Mouse (Mus musculus) layer of hippocampus, adult 9-10 months (tissue): Measurements from ENCODE around the gene Tuba1a.
"Not testable (repeated sequence)": the region's sequence is repeated elsewhere in the genome, so short reads cannot be mapped to it uniquely, and the experiment has no call there.

Experiments used
- DNase-seq: peaks from one replicate; pipeline ENCODE4 v3.0.0; 2022; ENCODE audit warnings: low spot score

Tuba1a gene

GRCm38 (mm10) chr15:98923031-98923537 lies 30.4 kb downstream of the Tuba1a start:
- DNase-seq: no peak

GRCm38 (mm10) chr15:98922581-98922980 lies 30.9 kb downstream of the Tuba1a start:
- DNase-seq: no peak

- no peak for DNase-seq
These were observed 32.0 kb downstream of the Tuba1a start for GRCm38 (mm10) chr15:98921510-98921909.

GRCm38 (mm10) chr15:98918499-98918895 lies 35.0 kb downstream of the Tuba1a start:
- not testable (repeated sequence) for DNase-seq

- peak; percentile 97 for DNase-seq
These were observed 35.7 kb downstream of the Tuba1a start, which contains the start of gene Lmbr1l for GRCm38 (mm10) chr15:98917538-98918498. TSS of gene Lmbr1l (minus strand) at chr15:98918231.

- no peak for DNase-seq
These were observed 36.4 kb downstream of the Tuba1a start for GRCm38 (mm10) chr15:98917091-98917490.

DNA sequence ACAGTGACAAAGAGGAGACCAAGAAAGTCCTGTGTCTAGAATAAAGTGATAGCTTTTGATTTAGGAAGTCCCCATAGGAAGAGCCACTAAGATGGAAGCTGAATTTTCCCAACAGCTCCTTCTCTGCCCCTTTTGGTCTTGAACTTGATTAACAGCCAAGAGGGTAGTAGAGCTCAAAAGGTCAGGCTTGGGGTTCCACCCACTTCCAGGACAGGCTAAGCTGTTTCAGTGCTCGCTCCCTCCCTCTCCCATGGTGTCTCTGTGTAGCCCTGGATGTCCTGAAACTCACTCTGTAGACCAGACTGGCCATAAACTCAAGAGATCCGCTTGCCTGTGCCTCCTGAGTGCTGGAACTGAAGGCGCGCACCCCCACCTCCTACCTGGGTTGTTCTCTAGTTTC lies 37.5 kb downstream of the Tuba1a start:
- no peak for DNase-seq

- DNase-seq: no peak
These were observed 38.6 kb downstream of the Tuba1a start for GRCm38 (mm10) chr15:98914903-98915302.

DNA sequence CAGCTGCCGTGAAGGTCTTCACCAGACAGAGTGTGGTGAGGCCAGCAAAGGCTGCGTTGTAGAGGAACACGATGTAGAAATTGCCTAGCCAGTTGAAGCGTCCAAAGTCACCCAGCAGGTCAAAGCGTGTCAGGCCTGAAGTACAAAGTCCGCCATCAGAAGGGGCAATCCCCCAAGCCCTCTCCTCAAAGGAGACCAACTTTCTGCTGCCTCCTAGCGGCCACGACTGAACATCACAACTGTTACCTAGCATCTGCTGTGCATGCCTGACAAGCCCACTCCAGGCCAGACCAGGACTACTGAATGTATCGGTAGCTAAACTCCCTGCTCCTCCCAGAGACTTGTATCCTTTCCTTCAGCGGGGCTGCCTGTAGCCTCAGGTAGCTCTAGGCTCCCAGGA lies 48.8 kb downstream of the Tuba1a start:
- no peak for DNase-seq

GRCm38 (mm10) chr15:98902600-98902999 lies 50.9 kb downstream of the Tuba1a start:
- DNase-seq: no peak

DNA sequence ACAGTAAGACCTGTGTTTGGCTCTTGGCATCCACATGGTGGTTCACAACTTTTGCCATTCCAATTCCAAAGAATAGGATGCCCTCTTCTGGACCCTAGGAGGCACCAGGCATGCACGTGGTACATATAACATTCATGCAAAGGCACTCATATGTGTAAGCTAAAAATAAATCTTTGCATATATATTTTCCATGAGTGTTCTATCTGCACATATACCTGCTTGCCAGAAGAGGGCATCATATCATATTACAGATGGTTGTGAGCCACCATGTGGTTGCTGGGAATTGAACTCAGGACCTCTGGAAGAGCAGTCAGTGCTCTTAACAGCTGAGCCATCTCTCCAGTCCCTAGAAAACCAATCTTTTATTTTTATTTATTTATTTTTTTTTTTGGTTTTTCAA lies 52.0 kb downstream of the Tuba1a start:
- no peak for DNase-seq
